Mouse (Mus musculus) spleen, postnatal 36 days (tissue): ENCODE results near the gene Rundc3a.
"Not testable (repeated sequence)": the region's sequence is repeated elsewhere in the genome, so short reads cannot be mapped to it uniquely, and the experiment has no call there.

Source experiments
- DNase-seq, 2 experiments: peaks; one replicate each; pipeline ENCODE4 v3.0.0; 2022; ENCODE audit warnings: low spot score in 2 of 2, mixed read lengths in 1 of 2

Gene Rundc3a

GRCm38 (mm10) chr11:102393238-102393634, at the start of gene Rundc3a:
TSS of gene Rundc3a (plus strand) at chr11:102393403.
- peak; percentile 53 to 63 for DNase-seq

GRCm38 (mm10) chr11:102344458-102344857, 48.7 kb upstream of the Rundc3a start:
- no peak for DNase-seq

- no peak for DNase-seq
Observed at GRCm38 (mm10) chr11:102346926-102347325, 46.3 kb upstream of the Rundc3a start.

GRCm38 (mm10) chr11:102347683-102348082, 45.5 kb upstream of the Rundc3a start:
- no peak for DNase-seq

- DNase-seq = no peak
Observed at GRCm38 (mm10) chr11:102348101-102348585, 45.1 kb upstream of the Rundc3a start.

- DNase-seq = no peak
Observed at GRCm38 (mm10) chr11:102348771-102349170, 44.4 kb upstream of the Rundc3a start.

- DNase-seq = no peak
Observed at GRCm38 (mm10) chr11:102349189-102349954, 43.8 kb upstream of the Rundc3a start.

- no peak for DNase-seq
Observed at GRCm38 (mm10) chr11:102350416-102350815, 42.8 kb upstream of the Rundc3a start.

- no peak for DNase-seq
Observed at GRCm38 (mm10) chr11:102350981-102351523, 42.2 kb upstream of the Rundc3a start.

- no peak for DNase-seq
Observed at GRCm38 (mm10) chr11:102352378-102352777, 40.8 kb upstream of the Rundc3a start.

GRCm38 (mm10) chr11:102353021-102353431, 40.2 kb upstream of the Rundc3a start:
- DNase-seq = no peak

- no peak for DNase-seq
Observed at GRCm38 (mm10) chr11:102355501-102355900, 37.7 kb upstream of the Rundc3a start.

- DNase-seq = no peak
Observed at GRCm38 (mm10) chr11:102356190-102356589, 37.0 kb upstream of the Rundc3a start.

GRCm38 (mm10) chr11:102356636-102357350, 36.4 kb upstream of the Rundc3a start:
- DNase-seq = no peak

- DNase-seq = no peak
Observed at GRCm38 (mm10) chr11:102358365-102358764, 34.8 kb upstream of the Rundc3a start.

GRCm38 (mm10) chr11:102361776-102362495, 31.3 kb upstream of the Rundc3a start:
- no peak for DNase-seq

- peak; percentile 71 to 83 for DNase-seq
Observed at GRCm38 (mm10) chr11:102363623-102364022, 29.6 kb upstream of the Rundc3a start.

GRCm38 (mm10) chr11:102364570-102365371, 28.4 kb upstream of the Rundc3a start:
- DNase-seq = peak; percentile 54 to 73

GRCm38 (mm10) chr11:102365699-102366098, 27.5 kb upstream of the Rundc3a start:
- no peak for DNase-seq

GRCm38 (mm10) chr11:102366103-102366502, 27.1 kb upstream of the Rundc3a start, which contains the start of gene Slc4a1:
TSS of gene Slc4a1 (minus strand) at chr11:102366203.
- not testable (repeated sequence) for DNase-seq
